Mouse (Mus musculus) liver, postnatal 0 days (tissue): Measurements from ENCODE around the gene Ehd3.

ENCODE experiments used
- CTCF ChIP-seq: sonication (generic); IDR thresholded peaks from 2 replicates; pipeline ENCODE4 v1.5.1; 2016; ENCODE audit warnings: antibody characterized with exemption, low read depth
- EP300 ChIP-seq: IDR thresholded peaks from 2 replicates; pipeline ENCODE4 v1.6.1; 2016; ENCODE audit warnings: antibody characterized with exemption, low read depth, mild to moderate bottlenecking

- no peak for TF ChIP-seq EP300
- TF ChIP-seq CTCF = no peak
These were observed 29.5 kb downstream of the Ehd3 start for GRCm38 (mm10) chr17:73833474-73833873.
